Mouse (Mus musculus) E14TG2a.4 (cell line): ENCODE measurements at regions not wholly inside any gene's neighbourhood (a gene's known extent, or its start where the extent isn't known, plus 50 kb on each side); places are given as distances from the start of the nearest gene placed in this dataset.

Source experiments
- H3K27me3 ChIP-seq: 2 replicates; pipeline ENCODE4 v1.6.1; 2014; ENCODE audit warnings: low read length, control low read depth; ENCODE audit not compliant: insufficient read depth
- H3K36me3 ChIP-seq: 2 replicates; pipeline ENCODE4 v1.6.1; 2014; ENCODE audit warnings: low read length, control low read depth; ENCODE audit not compliant: insufficient read depth
- H3K4me1 ChIP-seq: replicated peaks from 2 replicates; pipeline ENCODE4 v1.6.1; 2014; ENCODE audit warnings: low read depth, low read length, control low read depth
- H3K4me3 ChIP-seq: replicated peaks from 2 replicates; pipeline ENCODE4 v1.5.1; 2014; ENCODE audit warnings: mild to moderate bottlenecking, low read length
- H3K9me3 ChIP-seq: 2 replicates; pipeline ENCODE4 v1.6.1; 2014; ENCODE audit warnings: low read length, control low read depth
- CTCF ChIP-seq: conservative IDR thresholded peaks from 2 replicates; pipeline ENCODE4 v1.5.1; 2014; ENCODE audit warnings: low read length
- NANOG ChIP-seq: IDR thresholded peaks from 2 replicates; pipeline ENCODE4 v1.6.1; 2014; ENCODE audit warnings: borderline replicate concordance, low read length, mixed read lengths
- POU5F1 ChIP-seq: IDR thresholded peaks from 2 replicates; pipeline ENCODE4 v1.6.1; 2014; ENCODE audit warnings: low read length, borderline replicate concordance

GRCm38 (mm10) chr8:28594191-28594590 lies 1146.7 kb downstream of the Poteg start:
- peaks cover 5% of the 10 kb centered on the region; the same call in 1 of the 2 replicates for H3K4me1 ChIP-seq
- no peak overlapping the region for H3K4me3 ChIP-seq
- H3K36me3 ChIP-seq = no peaks in the 10 kb centered on the region
- H3K9me3 ChIP-seq = peaks cover 6% of the 10 kb centered on the region; the same call in 1 of the 2 replicates
- TF ChIP-seq CTCF = no peak
- no peak for TF ChIP-seq NANOG
- no peak for TF ChIP-seq POU5F1
- no peaks in the 10 kb centered on the region for H3K27me3 ChIP-seq

- Histone ChIP-seq H3K4me1 (peaks cover 5% of the 10 kb centered on the region; the same call in 1 of the 2 replicates), H3K4me3 (no peak overlapping the region), H3K36me3 (no peaks in the 10 kb centered on the region), H3K27me3 (no peaks in the 10 kb centered on the region), H3K9me3 (peaks cover 6% of the 10 kb centered on the region; the same call in 1 of the 2 replicates)
- TF ChIP-seq NANOG (no peak), POU5F1 (no peak), CTCF (no peak)
Measured at GRCm38 (mm10) chr8:28594606-28595005, 1147.1 kb downstream of the Poteg start.

- H3K36me3 ChIP-seq = no peaks in the 10 kb centered on the region
- H3K4me3 ChIP-seq = no peak overlapping the region
- H3K4me1 ChIP-seq = peaks cover 5% of the 10 kb centered on the region; the same call in 1 of the 2 replicates
- H3K9me3 ChIP-seq = peaks cover 6% of the 10 kb centered on the region; the same call in 1 of the 2 replicates
- TF ChIP-seq POU5F1 (no peak), NANOG (no peak), CTCF (no peak)
- H3K27me3 ChIP-seq = no peaks in the 10 kb centered on the region
Measured at GRCm38 (mm10) chr8:28595880-28596279, 1148.4 kb downstream of the Poteg start.
